Mouse (Mus musculus) CH12.LX (cell line): ENCODE results near the gene Krt17.

Experiments used
- CTCF ChIP-seq, 2 experiments: IDR thresholded peaks in 1 of 2; conservative IDR thresholded peaks in 1 of 2; 2 replicates each; pipeline ENCODE4 v1.5.1; 2011 to 2012; ENCODE audit warnings: low read depth in 2 of 2, low read length in 2 of 2, improper control_type of control experiment in 1 of 2, inconsistent platforms in 1 of 2, mild to moderate bottlenecking in 1 of 2, moderate library complexity in 1 of 2
- MAZ ChIP-seq: IDR thresholded peaks from 2 replicates; pipeline ENCODE4 v1.6.1; 2012; ENCODE audit warnings: low read depth, mild to moderate bottlenecking, inconsistent platforms, low read length, improper control_type of control experiment, moderate library complexity
- TBP ChIP-seq: conservative IDR thresholded peaks from 2 replicates; pipeline ENCODE4 v1.6.1; 2011; ENCODE audit warnings: low read depth, low read length, improper control_type of control experiment

DNA sequence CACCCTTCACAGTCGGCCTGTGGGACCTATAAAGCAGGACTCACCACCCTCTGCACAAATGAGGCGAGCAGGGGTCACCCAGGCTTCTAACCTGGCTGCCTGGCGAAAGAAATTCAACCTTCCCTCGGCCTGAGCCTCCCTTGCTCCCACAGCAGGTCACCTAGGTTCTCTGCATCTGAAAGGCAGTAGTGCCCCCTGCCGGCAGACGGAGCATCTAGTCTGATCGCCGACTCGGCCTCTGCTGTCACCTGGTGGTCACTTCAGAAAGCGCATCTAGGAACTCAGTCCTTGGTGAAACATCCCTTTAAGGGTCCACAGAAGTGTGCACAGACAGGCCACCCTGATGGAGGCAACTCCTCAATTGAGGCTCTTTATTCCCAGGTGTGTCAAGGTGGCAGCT, 34.5 kb upstream of the Krt17 start:
- peak; percentile 100 for TF ChIP-seq CTCF (conservative IDR thresholded peaks at IDR 0.05 in 1 of 2, IDR thresholded peaks at IDR 0.05 in 1 of 2; ENCODE audit: low read depth in 2 of 2, low read length in 2 of 2)
- no peak; the same call in 1 of the 2 replicates for TF ChIP-seq MAZ
- TF ChIP-seq TBP: no peak
